Mouse (Mus musculus) layer of hippocampus, postnatal 14 days (tissue): ENCODE data around the gene Gstt1. TPM values are rescaled to one million over a fixed set of nuclear protein-coding genes. Genes with fewer than 3 reads are reported as not detected.
A peak's percentile ranks its signal among the peaks of the same experiment; 100 is the strongest.
"Not testable (repeated sequence)": the region's sequence is repeated elsewhere in the genome, so short reads cannot be mapped to it uniquely, and the experiment has no call there.

ENCODE experiments used
- DNase-seq, 2 experiments: peaks; one replicate each; pipeline ENCODE4 v3.0.0; 2021 to 2022; ENCODE audit warnings: low spot score in 2 of 2, mixed read lengths in 1 of 2
- long read RNA-seq, 2 experiments: library from polyadenylated mRNA; stranded (forward); transcript quantifications; one replicate each; pipeline ENCODE4 v2.0.0; 2021
- total RNA-seq, 2 experiments: library from RNA; stranded (reverse); gene quantifications; 2 replicates each; pipeline ENCODE4 v1.2.3; 2021

Gene Gstt1
- total RNA-seq, result 1 to 10 TPM; 4.6 to 4.7 TPM
- long read RNA-seq, experiment 1, partial matches to known transcripts, result 0 of 4 reads
- long read RNA-seq, experiment 1, other reads (novel, unspliced or antisense), result 1 of 4 reads
- long read RNA-seq, experiment 2, transcript Gstt1-201 (5 exons, 1,037 nt), result major isoform, 6 of 9 reads
- long read RNA-seq, experiment 2, partial matches to known transcripts, result 1 of 9 reads
- long read RNA-seq, experiment 2, other reads (novel, unspliced or antisense), result 2 of 9 reads

DNA sequence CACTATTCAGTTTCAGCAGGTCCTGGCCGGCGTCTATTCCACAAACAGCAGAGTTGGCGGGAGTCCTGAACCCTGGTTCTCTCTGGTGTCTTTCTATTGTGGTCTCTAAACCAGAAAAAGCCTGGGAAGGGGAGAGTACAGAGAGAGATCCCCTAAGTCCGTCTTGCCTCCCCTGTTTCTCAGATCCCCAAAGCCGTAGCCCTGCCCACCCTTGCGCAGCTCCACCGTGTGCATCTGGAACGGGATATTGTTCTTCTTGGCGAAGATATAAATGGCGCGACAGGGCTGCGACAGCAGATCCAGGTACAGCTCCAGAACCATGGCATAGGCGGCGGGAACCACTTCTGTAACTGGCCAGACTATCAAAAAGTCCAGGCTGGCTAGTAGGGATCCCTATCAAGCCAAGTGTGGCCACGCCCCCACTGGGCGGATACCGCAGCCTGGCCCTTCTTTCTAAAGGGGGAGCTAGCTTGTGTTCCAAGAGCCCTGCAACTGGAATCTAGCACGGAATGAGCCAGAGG lies at the start of gene Gstt1:
Gene Gstt1 (minus strand): TSS at position 409 of the 521 bp plus-strand sequence.
- DNase-seq, result peak in 1 of 2 experiments; percentile 9

DNA sequence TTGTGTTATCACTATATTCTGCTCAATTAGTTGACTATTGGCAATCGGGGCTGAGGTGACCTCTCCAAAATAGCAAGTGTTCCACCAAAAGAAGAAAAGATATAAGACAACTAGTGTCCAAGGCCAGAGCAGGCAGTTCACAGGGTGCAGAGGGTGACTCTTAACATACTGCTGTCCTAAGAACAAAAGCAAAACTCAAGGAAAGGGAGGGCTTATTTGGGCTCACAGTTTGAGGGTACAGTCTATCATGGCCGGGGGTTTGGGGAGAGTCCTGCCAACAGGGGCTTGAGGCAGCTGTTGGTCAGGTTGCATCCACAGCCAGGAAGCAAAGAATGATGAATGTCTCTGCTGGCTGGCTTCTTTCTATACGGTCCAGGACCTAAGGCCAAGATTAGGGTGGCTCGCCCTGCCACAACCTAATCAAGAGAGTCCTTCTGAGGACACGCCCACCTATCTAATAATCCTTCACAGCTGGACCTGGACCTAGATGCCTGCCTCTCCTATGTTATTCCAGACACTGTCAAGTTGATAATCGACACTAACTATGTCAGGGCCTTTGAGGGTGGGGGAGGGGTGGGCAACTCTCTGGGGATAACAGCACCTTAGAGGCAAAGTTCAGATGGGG lies 47.0 kb upstream of the Gstt1 start:
- DNase-seq, result no peak

DNA sequence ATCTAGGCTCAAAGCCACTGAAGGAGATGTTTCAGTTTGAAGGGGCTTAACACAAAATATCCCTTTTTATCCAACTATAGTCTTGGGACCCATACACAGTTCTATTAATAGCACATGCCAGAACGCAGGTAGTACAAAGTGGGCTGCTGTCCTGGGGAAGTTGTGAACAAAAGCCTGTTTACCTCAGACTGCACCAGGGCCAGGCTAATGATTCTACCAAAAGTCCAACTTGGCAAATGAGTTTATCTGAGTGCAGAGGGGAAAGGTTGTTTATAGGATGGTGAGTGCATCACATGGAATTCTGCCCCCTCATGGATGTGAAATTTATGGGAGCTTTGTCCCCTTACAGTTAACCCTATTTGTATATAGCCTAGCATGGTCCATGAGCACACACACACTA lies 46.4 kb upstream of the Gstt1 start:
- no peak for DNase-seq

DNA sequence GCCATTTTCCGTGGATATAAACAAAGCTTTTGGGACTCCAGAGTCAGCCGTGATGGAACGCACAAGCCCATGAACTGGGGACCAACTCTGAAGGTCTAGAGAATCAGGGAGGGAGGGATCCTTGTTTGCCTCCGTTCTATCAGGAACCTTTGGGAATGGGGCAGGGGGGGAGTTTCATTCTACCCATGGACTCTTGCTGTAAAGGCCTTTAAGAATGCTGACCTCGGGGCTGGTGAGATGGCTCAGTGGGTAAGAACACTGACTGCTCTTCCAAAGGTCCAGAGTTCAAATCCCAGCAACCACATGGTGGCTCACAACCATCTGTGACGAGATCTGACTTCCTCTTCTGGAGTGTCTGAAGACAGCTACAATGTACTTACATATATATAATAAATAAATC lies 45.5 kb upstream of the Gstt1 start:
- DNase-seq, result not testable (repeated sequence)

DNA sequence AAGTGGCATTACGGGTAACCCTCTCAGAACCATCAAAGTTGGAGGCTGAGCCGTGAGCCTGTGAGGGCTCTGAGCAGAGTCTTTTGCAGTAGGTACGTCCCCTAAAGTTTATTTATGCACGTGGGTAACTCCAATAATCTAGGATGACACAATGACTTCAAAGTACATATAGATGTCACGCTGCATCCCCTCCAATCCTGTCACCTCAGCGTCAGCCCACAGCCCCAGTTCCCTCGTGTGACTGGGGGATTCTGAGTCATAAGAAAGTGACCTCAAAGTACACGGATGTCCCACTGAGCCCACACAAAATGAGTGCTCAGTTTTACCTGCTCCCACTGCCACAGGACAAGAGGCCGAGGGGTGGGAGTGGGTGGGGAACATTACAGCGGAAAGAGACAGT lies 40.7 kb upstream of the Gstt1 start:
- no peak for DNase-seq

DNA sequence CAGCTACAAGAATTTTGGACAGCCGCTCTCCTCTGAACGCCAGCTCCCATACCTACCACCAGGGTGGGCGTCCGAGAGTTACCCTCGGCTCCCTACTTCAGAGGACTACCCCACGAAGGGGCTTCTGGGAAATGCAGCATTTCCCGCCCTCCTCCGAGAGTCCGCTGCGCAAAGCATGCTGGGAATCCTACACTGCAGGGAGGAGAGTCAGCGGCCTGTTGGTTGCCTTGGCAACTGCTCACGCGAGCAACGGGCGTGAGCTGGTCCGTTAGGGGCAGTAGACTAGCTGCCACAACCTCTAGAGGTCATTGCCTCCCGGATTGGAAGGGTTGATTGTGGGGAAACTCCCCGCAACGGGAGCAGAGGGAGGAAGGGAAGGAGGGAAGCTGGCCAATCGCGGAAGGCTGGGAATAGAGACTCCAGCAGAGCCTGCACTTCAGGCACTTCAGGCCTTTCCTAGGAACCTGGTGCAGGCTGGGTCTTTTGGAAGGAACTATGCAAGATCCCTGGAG lies 38.9 kb upstream of the Gstt1 start, which contains the start of gene Gstt2:
Gene Gstt2 (minus strand): TSS at position 177 of the 512 bp plus-strand sequence.
- DNase-seq, result peak; percentile 91

DNA sequence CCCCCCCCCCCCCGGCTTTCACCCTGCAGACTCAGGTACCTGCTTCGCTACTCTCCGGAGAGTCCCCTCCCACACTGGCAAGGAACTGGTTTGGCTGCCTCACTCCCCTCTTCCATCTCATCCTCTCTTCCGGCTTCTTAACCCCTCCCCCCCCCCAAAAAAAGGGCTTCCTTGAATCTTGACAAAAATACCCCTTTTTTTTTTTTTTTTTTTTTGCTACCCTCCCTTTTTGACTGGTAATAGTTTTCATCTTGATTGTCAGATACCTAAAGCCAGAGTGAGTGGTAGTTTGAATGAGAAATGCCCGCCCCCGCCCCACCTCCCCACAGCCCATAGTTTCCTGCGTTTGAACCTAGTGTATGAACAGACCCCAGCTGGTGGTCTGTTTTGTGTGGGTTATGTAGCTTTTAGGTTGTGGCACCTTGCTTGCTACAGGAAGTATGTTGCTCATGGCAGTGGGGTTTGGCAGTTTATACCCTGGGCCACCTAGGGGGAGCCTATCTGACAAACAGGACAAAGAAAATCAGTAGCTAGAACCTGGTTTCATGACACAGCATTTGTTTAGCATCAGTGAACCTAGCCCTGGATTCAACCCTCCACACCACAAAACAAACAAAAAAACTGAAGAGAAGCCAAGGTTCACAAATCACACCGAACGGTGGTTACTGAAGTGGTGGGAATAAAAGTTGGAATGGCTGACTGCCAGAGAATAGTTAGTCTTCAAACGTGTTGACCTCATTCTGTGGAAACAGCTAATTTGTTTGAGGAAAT lies 37.6 kb upstream of the Gstt1 start:
- no peak for DNase-seq

DNA sequence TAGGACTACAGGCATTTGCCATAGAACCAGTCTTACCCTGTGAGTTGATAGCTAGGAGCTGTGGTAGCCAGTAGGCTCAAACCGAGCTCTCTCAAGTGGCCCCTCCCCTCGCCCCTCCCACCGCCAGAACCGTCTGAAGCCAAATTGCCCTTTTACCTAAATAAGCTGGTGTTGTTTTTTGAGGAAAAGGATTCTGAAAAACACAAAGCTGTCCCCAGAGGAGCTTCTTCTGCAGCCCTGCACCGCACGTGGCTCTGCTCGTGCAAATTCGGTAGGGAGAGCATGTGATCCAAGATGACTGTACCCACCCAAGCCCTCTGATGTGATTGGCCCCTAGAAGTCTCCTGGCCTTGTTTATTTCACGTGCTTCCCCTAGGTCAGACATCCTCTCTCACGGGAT lies 36.9 kb upstream of the Gstt1 start:
- no peak for DNase-seq

DNA sequence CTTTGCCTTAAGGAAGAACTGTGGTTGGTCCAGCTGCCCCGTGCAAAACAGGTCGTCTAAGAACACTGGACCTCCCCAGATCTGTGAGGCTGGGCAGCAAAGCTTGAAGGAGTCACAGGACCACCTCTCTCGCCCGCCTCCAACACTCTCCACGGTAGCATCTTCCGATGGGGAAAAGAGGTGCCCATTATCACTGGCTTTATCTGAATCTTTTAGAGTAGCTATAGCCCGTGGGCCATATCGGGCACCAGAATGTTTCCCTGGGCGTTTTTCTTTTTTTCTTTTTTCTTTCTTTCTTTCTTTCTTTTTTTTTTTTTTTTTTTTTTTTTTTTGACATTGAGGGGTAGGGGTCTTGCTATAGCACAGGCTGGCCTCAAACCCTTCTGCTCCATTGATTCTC lies 36.3 kb upstream of the Gstt1 start:
- no peak for DNase-seq

- DNase-seq, result no peak
These were observed 35.9 kb upstream of the Gstt1 start for GRCm38 (mm10) chr10:75834250-75834649.

GRCm38 (mm10) chr10:75833456-75834080 lies 35.2 kb upstream of the Gstt1 start:
- no peak for DNase-seq

- DNase-seq, result no peak
These were observed 34.0 kb upstream of the Gstt1 start for GRCm38 (mm10) chr10:75832272-75832895.

- DNase-seq, result no peak
These were observed 31.9 kb upstream of the Gstt1 start for GRCm38 (mm10) chr10:75830275-75830670.

DNA sequence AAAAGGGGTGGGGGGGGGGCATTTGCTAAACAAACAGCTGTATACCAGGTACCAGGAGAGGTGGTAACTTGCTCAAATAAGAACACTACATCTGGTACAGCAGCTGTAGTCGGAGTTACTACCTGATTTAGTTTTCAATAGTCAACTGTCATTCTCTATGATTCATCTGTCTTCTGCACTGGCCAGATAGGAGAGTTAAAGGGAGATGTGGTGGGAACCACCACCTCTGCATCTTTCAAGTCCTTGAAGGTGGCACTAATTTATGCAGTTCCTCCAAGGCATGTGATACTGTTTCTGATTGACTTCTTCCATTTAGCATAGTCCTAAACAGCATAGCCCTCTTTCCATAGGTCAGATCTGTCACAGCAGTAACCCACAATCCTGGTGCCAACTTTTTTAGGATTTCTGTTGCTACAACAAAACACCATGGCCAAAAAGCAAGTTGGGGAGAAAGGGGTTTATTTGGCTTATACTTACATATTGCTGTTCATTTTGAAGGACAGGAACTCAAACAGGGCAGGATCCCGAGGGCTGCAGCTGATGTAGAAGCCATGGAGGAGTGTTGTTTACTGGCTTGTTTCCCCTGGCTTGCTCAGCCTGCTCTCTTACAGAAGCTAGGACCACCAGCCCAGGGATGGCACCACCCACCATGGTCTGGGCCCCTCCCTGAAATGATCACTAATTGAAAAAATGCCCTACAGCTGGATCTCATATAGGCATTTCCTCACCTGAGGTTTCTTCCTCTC lies 31.3 kb upstream of the Gstt1 start:
- DNase-seq, result no peak

DNA sequence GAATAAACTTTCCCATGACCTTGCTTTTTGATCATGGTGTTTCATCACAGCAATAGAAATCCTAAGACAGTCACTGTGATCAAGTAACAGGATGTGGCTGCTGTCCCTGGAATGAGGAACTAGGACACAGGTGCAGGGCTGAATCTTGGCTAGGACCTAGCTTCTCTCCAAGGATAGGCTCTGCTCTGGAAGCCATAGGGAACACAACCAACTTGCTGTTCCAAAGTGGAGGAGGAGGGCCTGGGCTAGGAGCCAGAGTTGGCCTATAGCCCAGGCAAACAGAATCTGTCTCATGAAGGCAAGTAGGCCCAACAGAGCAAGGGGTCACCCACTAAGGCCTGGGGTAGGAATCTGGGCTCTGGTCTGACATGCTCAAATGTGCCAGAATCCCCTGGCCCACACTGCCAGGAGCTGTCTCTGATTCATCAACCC lies 30.1 kb upstream of the Gstt1 start:
- peak; percentile 25 to 81 for DNase-seq

DNA sequence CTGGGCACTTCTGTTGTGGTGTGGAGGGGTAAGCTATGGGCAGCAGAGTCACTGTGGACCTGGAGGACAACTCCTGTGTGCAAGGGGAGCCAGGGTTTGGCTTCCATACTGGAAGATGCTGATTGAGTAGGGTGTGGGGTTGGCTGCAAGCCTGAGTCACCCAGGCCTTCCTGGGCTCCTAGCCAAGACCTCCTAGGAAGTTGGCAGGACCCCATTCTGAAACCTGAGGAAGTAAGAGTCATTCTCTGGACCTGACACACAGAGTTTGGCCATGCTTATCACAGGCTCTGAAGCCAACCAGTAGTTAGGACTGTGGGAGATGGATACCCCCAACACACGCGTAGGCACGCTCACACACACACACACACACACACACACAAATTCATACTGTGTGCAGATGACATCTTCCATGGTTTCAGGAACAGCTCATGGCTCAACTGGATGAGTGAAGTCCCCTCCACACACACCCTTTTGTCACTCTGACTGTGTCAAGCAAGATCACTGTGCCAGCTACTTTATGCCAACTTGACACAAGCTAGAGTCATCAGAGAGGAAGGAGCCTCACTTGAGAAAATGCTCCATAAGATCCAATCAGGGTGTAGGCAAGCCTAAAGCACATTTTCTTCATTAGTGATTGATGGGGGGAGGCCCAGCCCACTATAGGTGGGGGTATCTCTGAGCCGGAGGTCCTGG lies 29.4 kb upstream of the Gstt1 start:
- peak in 1 of 2 experiments; percentile 40 for DNase-seq

GRCm38 (mm10) chr10:75824530-75824929 lies 26.1 kb upstream of the Gstt1 start:
- DNase-seq, result no peak

GRCm38 (mm10) chr10:75823782-75824181 lies 25.4 kb upstream of the Gstt1 start:
- no peak for DNase-seq

DNA sequence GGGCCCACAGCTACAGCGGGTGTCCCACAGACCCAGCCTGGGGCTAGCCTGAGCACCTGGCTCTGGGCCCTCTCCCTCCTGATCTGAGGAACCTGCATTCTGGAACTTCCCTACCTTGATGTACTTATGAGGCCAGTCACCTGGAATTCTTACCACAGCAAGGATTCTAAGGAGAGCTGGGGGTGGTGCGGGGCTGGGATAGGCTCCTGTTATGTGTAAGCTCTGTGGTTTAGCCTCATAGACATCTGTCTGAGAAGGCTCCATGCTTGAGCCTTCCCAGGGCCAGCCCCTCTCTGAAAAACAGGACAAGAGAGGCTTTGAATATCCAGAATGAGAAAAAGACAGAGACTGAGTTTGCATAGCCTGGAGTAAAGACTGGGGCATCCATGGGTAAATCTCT lies 24.1 kb upstream of the Gstt1 start, which contains the start of gene Gstt4:
Gene Gstt4 (minus strand): TSS at position 101 of the 400 bp plus-strand sequence.
- DNase-seq, result no peak
